In genomic region chr6:48842111-48842842, GRCm38 (mm10) we compare ENCODE assay signal across 10 mouse cellular contexts. TPM values are rescaled to one million over a fixed set of nuclear protein-coding genes. Genes with fewer than 3 reads are reported as not detected.
A peak's percentile ranks its signal among the peaks of the same experiment; 100 is the strongest.
DNase-seq lines count a peak whose midpoint lies in the region; ATAC-seq lines count a peak whose summit lies in the region.
"Had no signal": no experiment of that assay in that cellular context is flagged by ENCODE, and none has a peak within 500 bp of the region (broad histone marks: within the 10 kb centered on the region; RNA-seq: fewer than 3 reads in every experiment).

No protein-coding gene starts in this region.

- H3K27me3 ChIP-seq in heart, embryonic 15.5 days, result no peaks in the 10 kb centered on the region

- 54% methylated on average over 11 of the region's 11 CpGs for WGBS in heart, embryonic 15.5 days

- intact Hi-C loops in gastrocnemius, postnatal 14 days (cut with DNase I; ENCODE audit: low total_unique reads), result no loop called here

- peak overlapping the region; percentile 78 for H3K4me2 ChIP-seq in heart, embryonic 15.5 days

- H3K4me3 ChIP-seq in heart, embryonic 15.5 days, result peak overlapping the region; percentile 61

- peaks cover 40% of the 10 kb centered on the region for H3K4me1 ChIP-seq in heart, embryonic 15.5 days (replicated peaks)

- no peak for ATAC-seq in heart, embryonic 15.5 days (replicated peaks; ENCODE audit: insufficient number of reproducible peaks, insufficient read depth, low FRiP score, low read depth)

- H3K9ac ChIP-seq in heart, embryonic 15.5 days, result peak overlapping the region; percentile 61; the same call in 1 of the 2 replicates

- DNase-seq in gastrocnemius, adult 18-20 months (ENCODE audit: low spot score), result peak; percentile 23
- DNase-seq in gastrocnemius, postnatal 14 days, result no peak
- peak; percentile 77 for DNase-seq in adrenal gland, adult 2 months
- DNase-seq in kidney, postnatal 14 days, result peak; percentile 74
- peak; percentile 88 for DNase-seq in lung, postnatal 36 days
- peak; percentile 60 for DNase-seq in thymus, postnatal 14 days
- no peak for DNase-seq in embryo, embryonic 10.5 days (ENCODE audit: low spot score)

- peaks cover 16% of the 10 kb centered on the region; the same call in 1 of the 2 replicates for H3K36me3 ChIP-seq in heart, embryonic 15.5 days
- H3K36me3 ChIP-seq: G1E had no signal

- peak overlapping the region; percentile 94 for H3K27ac ChIP-seq in heart, embryonic 15.5 days

- H3K9me3 ChIP-seq in heart, embryonic 15.5 days (replicated peaks), result no peaks in the 10 kb centered on the region
- H3K9me3 ChIP-seq: G1E had no signal

RNA-seq across cellular contexts. Expression of gene Tmem176b, which starts 1.0 kb away (rescaled TPM):
- total RNA-seq in gastrocnemius, adult 18-20 months (2021), result 1 to 10 TPM; 7.6 to 8.9 TPM
- 10 to 100 TPM; 19.5 to 26.1 TPM for total RNA-seq in gastrocnemius, postnatal 14 days (2021)
- total RNA-seq in adrenal gland, adult 2 months (2021), result 100 to 1,000 TPM; 608 to 699 TPM
- 591 and 724 TPM in 2 replicates for polyA plus RNA-seq in adrenal gland, adult 2 months (2012; rRNA removed)
- polyA plus RNA-seq in heart, embryonic 15.5 days (2015; fragmentation: Nextera tagmentation; extraction: Ambion mirVana), result 191 and 255 TPM in 2 replicates
- total RNA-seq: G1E had no signal
- polyA plus RNA-seq: G1E had no signal

RNA-seq across cellular contexts. Expression of gene Tmem176a, which starts 1.6 kb away (rescaled TPM):
- 1 to 10 TPM; 3.3 to 3.9 TPM for total RNA-seq in gastrocnemius, adult 18-20 months (2021)
- total RNA-seq in gastrocnemius, postnatal 14 days (2021), result 1 to 10 TPM; 8.1 to 9.1 TPM
- 100 to 1,000 TPM; 303 to 381 TPM for total RNA-seq in adrenal gland, adult 2 months (2021)
- polyA plus RNA-seq in adrenal gland, adult 2 months (2012; rRNA removed), result 314 and 406 TPM in 2 replicates
- 59.6 and 88.1 TPM in 2 replicates for polyA plus RNA-seq in heart, embryonic 15.5 days (2015; fragmentation: Nextera tagmentation; extraction: Ambion mirVana)
- total RNA-seq: G1E had no signal
- polyA plus RNA-seq: G1E had no signal

RNA-seq across cellular contexts. Expression of gene Aoc1, which starts 30.4 kb away (rescaled TPM):
- total RNA-seq in gastrocnemius, adult 18-20 months (2021), result not detected
- not detected for total RNA-seq in gastrocnemius, postnatal 14 days (2021)
- not detected for total RNA-seq in adrenal gland, adult 2 months (2021)
- polyA plus RNA-seq in adrenal gland, adult 2 months (2012; rRNA removed), result not detected in 2 replicates
- not detected in 2 replicates for polyA plus RNA-seq in heart, embryonic 15.5 days (2015; fragmentation: Nextera tagmentation; extraction: Ambion mirVana)
- total RNA-seq: gastrocnemius, postnatal 4 days had no signal
- polyA plus RNA-seq: G1E had no signal

Comparison
In these comparisons a context has a peak if more than half of its experiments do, and no peak if none do; other contexts are left out.
1. DNase-seq: peak in gastrocnemius, adult 18-20 months (single experiment), adrenal gland, adult 2 months (single experiment), kidney, postnatal 14 days (single experiment), lung, postnatal 36 days (single experiment) and thymus, postnatal 14 days (single experiment); none in gastrocnemius, postnatal 14 days (single experiment) and embryo, embryonic 10.5 days (single experiment).
2. RNA of gene Tmem176b, which starts 1.0 kb away (total RNA-seq): 608 to 699 TPM in adrenal gland, adult 2 months; 19.5 to 26.1 TPM in gastrocnemius, postnatal 14 days and 7.6 to 8.9 TPM in gastrocnemius, adult 18-20 months; every median in the first group is over 10 times any median in the second.
3. RNA of gene Tmem176a, which starts 1.6 kb away (total RNA-seq): 303 to 381 TPM in adrenal gland, adult 2 months; 8.1 to 9.1 TPM in gastrocnemius, postnatal 14 days and 3.3 to 3.9 TPM in gastrocnemius, adult 18-20 months; every median in the first group is over 10 times any median in the second.